8 mouse cellular contexts compared by ENCODE assay signal in genomic region chr2:34249961-34250658, GRCm38 (mm10).
DNase-seq lines count a peak whose midpoint lies in the region; ATAC-seq and TF ChIP-seq lines count a peak whose summit lies in the region.

No protein-coding gene starts in this region.

- peaks cover 7% of the 10 kb centered on the region for H3K4me1 ChIP-seq in erythroblast, embryonic 14.5 days (ENCODE audit: control insufficient read depth)
- H3K4me1 ChIP-seq in forebrain, embryonic 11.5 days (replicated peaks; ENCODE audit: control insufficient read depth, insufficient read depth, low read length) = peaks cover 5% of the 10 kb centered on the region; the same call in 1 of the 2 replicates
- H3K4me1 ChIP-seq in limb, embryonic 15.5 days = peaks cover 5% of the 10 kb centered on the region; the same call in 1 of the 2 replicates
- 0 out of 2 replicates have a peak, but pooled peaks cover 3% of the 10 kb centered on the region for H3K4me1 ChIP-seq in stomach, postnatal 0 days (replicated peaks; ENCODE audit: control insufficient read depth, insufficient read depth)

- H3K27me3 ChIP-seq in erythroblast, embryonic 14.5 days (ENCODE audit: control insufficient read depth) = peaks cover 21% of the 10 kb centered on the region
- H3K27me3 ChIP-seq in forebrain, embryonic 11.5 days (ENCODE audit: control insufficient read depth, insufficient read depth, low read length) = no peaks in the 10 kb centered on the region
- no peaks in the 10 kb centered on the region for H3K27me3 ChIP-seq in limb, embryonic 15.5 days
- no peaks in the 10 kb centered on the region for H3K27me3 ChIP-seq in stomach, postnatal 0 days (ENCODE audit: control insufficient read depth, insufficient read depth, low read length)

- H3K4me3 ChIP-seq in erythroblast, embryonic 14.5 days (replicated peaks) = peak overlapping the region; percentile 53
- H3K4me3 ChIP-seq in forebrain, embryonic 11.5 days (ENCODE audit: low read depth, low read length) = peak overlapping the region; percentile 41
- H3K4me3 ChIP-seq in limb, embryonic 15.5 days = peak overlapping the region; percentile 51
- peak overlapping the region; percentile 46 for H3K4me3 ChIP-seq in stomach, postnatal 0 days (ENCODE audit: low read depth, low read length)

- peak overlapping the region; percentile 59 for H3K9ac ChIP-seq in forebrain, embryonic 11.5 days (ENCODE audit: low read length)
- H3K9ac ChIP-seq in limb, embryonic 15.5 days = peak overlapping the region; percentile 45
- peak overlapping the region; percentile 58 for H3K9ac ChIP-seq in stomach, postnatal 0 days (ENCODE audit: low read length)

- H3K9me3 ChIP-seq in erythroblast, embryonic 14.5 days (ENCODE audit: control insufficient read depth, low read length) = no peaks in the 10 kb centered on the region
- H3K9me3 ChIP-seq in forebrain, embryonic 11.5 days (ENCODE audit: control insufficient read depth, low read length) = no peaks in the 10 kb centered on the region
- no peaks in the 10 kb centered on the region for H3K9me3 ChIP-seq in limb, embryonic 15.5 days
- no peaks in the 10 kb centered on the region for H3K9me3 ChIP-seq in stomach, postnatal 0 days (ENCODE audit: control insufficient read depth, low read length)

- H3K4me2 ChIP-seq in forebrain, embryonic 11.5 days (ENCODE audit: low read depth, low read length, severe bottlenecking) = peak overlapping the region; percentile 83
- H3K4me2 ChIP-seq in limb, embryonic 15.5 days = peak overlapping the region; percentile 83
- peak overlapping the region; percentile 76 for H3K4me2 ChIP-seq in stomach, postnatal 0 days (replicated peaks; ENCODE audit: low read depth)

- intact Hi-C loops in gastrocnemius, postnatal 36 days (cut with DNase I) = no loop called here

- no peak for TF ChIP-seq EP300 in stomach, postnatal 0 days (optimal IDR thresholded peaks at IDR 0.05)

- no peak for TF ChIP-seq CTCF in stomach, postnatal 0 days (IDR thresholded peaks at IDR 0.05; ENCODE audit: low read depth)

- DNase-seq in 416B (ENCODE audit: low read depth) = peak; percentile 57
- DNase-seq in forebrain, embryonic 11.5 days (ENCODE audit: low spot score) = peak; percentile 60
- DNase-seq in stomach, postnatal 0 days (ENCODE audit: low spot score) = no peak
- DNase-seq in frontal cortex, postnatal 25 days (ENCODE audit: low spot score in 2 of 2) = no peak
- no peak for DNase-seq in gastrocnemius, postnatal 36 days

- H3K36me3 ChIP-seq in erythroblast, embryonic 14.5 days (ENCODE audit: control insufficient read depth) = no peaks in the 10 kb centered on the region
- no peaks in the 10 kb centered on the region for H3K36me3 ChIP-seq in forebrain, embryonic 11.5 days (ENCODE audit: control insufficient read depth, insufficient read depth, low read length)
- H3K36me3 ChIP-seq in limb, embryonic 15.5 days = no peaks in the 10 kb centered on the region
- H3K36me3 ChIP-seq in stomach, postnatal 0 days (ENCODE audit: control insufficient read depth, insufficient read depth, low read length) = no peaks in the 10 kb centered on the region

- ATAC-seq in erythroblast, adult 5-6 weeks (replicated peaks; ENCODE audit: low FRiP score, poor library complexity, severe bottlenecking) = no peak
- peak; percentile 76 for ATAC-seq in forebrain, embryonic 11.5 days (replicated peaks; ENCODE audit: low FRiP score)
- ATAC-seq in limb, embryonic 15.5 days (ENCODE audit: insufficient number of reproducible peaks, low FRiP score, low TSS enrichment, low read depth) = no peak
- ATAC-seq in stomach, postnatal 0 days (ENCODE audit: low FRiP score, low TSS enrichment) = no peak; the same call in 1 of the 2 replicates

- peak overlapping the region; percentile 86 for H3K27ac ChIP-seq in forebrain, embryonic 11.5 days (ENCODE audit: low read depth, low read length)
- no peak overlapping the region for H3K27ac ChIP-seq in limb, embryonic 15.5 days
- peak overlapping the region; percentile 1; the same call in 1 of the 2 replicates for H3K27ac ChIP-seq in stomach, postnatal 0 days (replicated peaks)

- 4% methylated on average over 18 of the region's 18 CpGs for whole genome bisulfite sequencing in forebrain, embryonic 11.5 days
- 4% methylated on average over 18 of the region's 18 CpGs for WGBS in limb, embryonic 15.5 days
- 16% methylated on average over 17 of the region's 18 CpGs for WGBS in stomach, postnatal 0 days

Comparison
In these comparisons a context has a peak if more than half of its experiments do, and no peak if none do; other contexts are left out.
1. DNase-seq: peak in 416B (single experiment) and forebrain, embryonic 11.5 days (single experiment); none in stomach, postnatal 0 days (single experiment), frontal cortex, postnatal 25 days (0 of 2) and gastrocnemius, postnatal 36 days (0 of 2).
2. Peak in every context shown above with its lines, with median percentiles within 50 percentile points of each other: H3K4me3 ChIP-seq, H3K4me2 ChIP-seq and H3K9ac ChIP-seq.